Mouse (Mus musculus): ENCODE results near the gene Pum2. TPM values are rescaled to one million over a fixed set of nuclear protein-coding genes. Genes with fewer than 3 reads are reported as not detected.
A peak's percentile ranks its signal among the peaks of the same experiment; 100 is the strongest.

The Pum2 gene
- polyA plus RNA-seq, 1 experiment: 34.7 TPM

DNA sequence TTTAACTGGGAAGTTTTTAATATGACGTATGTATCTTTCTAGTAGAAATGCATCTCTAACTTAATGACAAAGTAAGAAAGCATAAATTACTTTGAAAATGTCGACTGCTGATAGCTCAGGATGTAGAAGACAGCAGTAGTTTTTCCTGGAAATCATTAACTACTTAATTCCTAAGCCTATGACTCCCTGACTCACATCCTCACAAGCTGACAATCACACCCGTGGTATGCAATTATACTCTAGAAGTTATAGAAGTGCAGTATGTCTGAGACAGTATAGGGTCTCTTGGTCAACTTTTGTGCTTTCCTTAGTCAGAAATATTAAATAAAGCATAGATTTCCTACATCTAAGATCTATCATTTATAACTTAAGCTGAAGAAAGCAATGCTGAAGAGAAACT lies 12.2 kb upstream of the Pum2 start:
- Histone ChIP-seq H3K4me3 (replicated peaks; ENCODE audit: control insufficient read depth, low read depth, low read length) (no peak overlapping the region), H3K4me1 (ENCODE audit: control insufficient read depth, insufficient read depth, low read length) (peaks cover 3% of the 10 kb centered on the region; the same call in 1 of the 2 replicates), H3K27ac (ENCODE audit: control insufficient read depth, insufficient read depth, low read depth, low read length, poor library complexity) (no peak overlapping the region)
- TF ChIP-seq CTCF (IDR thresholded peaks at IDR 0.05; ENCODE audit: control insufficient read depth, insufficient read depth, low read length) (no peak), POLR2A (IDR thresholded peaks at IDR 0.05; ENCODE audit: borderline replicate concordance, control insufficient read depth, low read depth, low read length) (no peak)
- WGBS: 49% methylated on average over 3 of the region's 3 CpGs

- WGBS: 19% methylated on average over 2 of the region's 2 CpGs
- H3K4me3 ChIP-seq (replicated peaks; ENCODE audit: control insufficient read depth, low read depth, low read length): no peak overlapping the region
- H3K4me1 ChIP-seq (ENCODE audit: control insufficient read depth, insufficient read depth, low read length): peaks cover 3% of the 10 kb centered on the region; the same call in 1 of the 2 replicates
- H3K27ac ChIP-seq (ENCODE audit: control insufficient read depth, insufficient read depth, low read depth, low read length, poor library complexity): no peak overlapping the region
- no peak for TF ChIP-seq CTCF (IDR thresholded peaks at IDR 0.05; ENCODE audit: control insufficient read depth, insufficient read depth, low read length)
- no peak for TF ChIP-seq POLR2A (IDR thresholded peaks at IDR 0.05; ENCODE audit: borderline replicate concordance, control insufficient read depth, low read depth, low read length)
Observed at GRCm38 (mm10) chr12:8662175-8662574, 11.8 kb upstream of the Pum2 start.

- H3K27ac ChIP-seq (ENCODE audit: control insufficient read depth, insufficient read depth, low read depth, low read length, poor library complexity): no peak overlapping the region
- TF ChIP-seq CTCF (IDR thresholded peaks at IDR 0.05; ENCODE audit: control insufficient read depth, insufficient read depth, low read length) (no peak), POLR2A (IDR thresholded peaks at IDR 0.05; ENCODE audit: borderline replicate concordance, control insufficient read depth, low read depth, low read length) (no peak)
- H3K4me3 ChIP-seq (replicated peaks; ENCODE audit: control insufficient read depth, low read depth, low read length): no peak overlapping the region
- WGBS: 81% methylated on average over 4 of the region's 4 CpGs
- H3K4me1 ChIP-seq (ENCODE audit: control insufficient read depth, insufficient read depth, low read length): peaks cover 3% of the 10 kb centered on the region; the same call in 1 of the 2 replicates
Observed at GRCm38 (mm10) chr12:8662721-8663120, 11.2 kb upstream of the Pum2 start.

DNA sequence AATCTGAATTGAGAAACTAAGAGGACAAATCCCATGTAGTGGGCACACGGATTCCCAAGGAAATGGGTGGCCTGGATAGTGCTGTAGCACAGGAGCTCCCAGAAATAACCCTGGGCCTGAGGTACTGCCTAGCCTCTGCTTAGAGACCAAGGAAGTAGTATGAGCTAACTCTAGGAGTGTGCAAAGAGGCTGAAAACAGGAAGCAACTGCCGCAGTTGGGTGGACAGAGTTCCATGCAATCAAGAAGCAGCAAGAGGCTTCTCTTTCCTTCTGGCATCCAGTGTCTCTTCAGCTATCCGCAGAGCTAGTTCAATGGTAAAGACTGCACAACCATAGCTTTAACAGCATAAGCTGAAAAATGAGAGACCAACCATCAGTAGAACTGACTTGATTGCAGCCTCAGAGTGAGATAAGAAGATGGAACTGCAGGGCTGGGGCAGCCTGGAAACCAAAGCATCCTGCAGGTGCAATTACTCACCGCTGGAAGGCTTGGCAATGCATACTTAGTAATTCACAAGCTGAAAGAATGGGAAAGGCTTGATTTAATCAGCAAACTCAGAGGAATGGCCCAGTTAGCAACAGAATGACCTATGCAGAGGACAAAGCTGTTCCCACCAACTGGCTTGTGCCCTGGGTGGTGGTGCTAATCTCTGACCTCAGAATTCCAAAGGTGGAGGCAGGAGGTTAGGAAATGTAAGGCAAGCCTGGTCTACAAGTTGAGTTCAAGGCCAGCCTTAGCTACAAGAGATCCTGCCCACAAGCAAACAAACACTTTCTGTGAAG lies 6.3 kb upstream of the Pum2 start:
- TF ChIP-seq POLR2A (IDR thresholded peaks at IDR 0.05; ENCODE audit: borderline replicate concordance, control insufficient read depth, low read depth, low read length) (no peak), CTCF (IDR thresholded peaks at IDR 0.05; ENCODE audit: control insufficient read depth, insufficient read depth, low read length) (no peak)
- Histone ChIP-seq H3K4me1 (ENCODE audit: control insufficient read depth, insufficient read depth, low read length) (peaks cover 3% of the 10 kb centered on the region), H3K4me3 (replicated peaks; ENCODE audit: control insufficient read depth, low read depth, low read length) (no peak overlapping the region), H3K27ac (ENCODE audit: control insufficient read depth, insufficient read depth, low read depth, low read length, poor library complexity) (peak overlapping the region; percentile 45)
- WGBS: 32% methylated on average over 4 of the region's 4 CpGs

GRCm38 (mm10) chr12:8669421-8669820 lies 4.5 kb upstream of the Pum2 start:
- WGBS: 79% methylated on average over 4 of the region's 4 CpGs
- peaks cover 3% of the 10 kb centered on the region for H3K4me1 ChIP-seq (ENCODE audit: control insufficient read depth, insufficient read depth, low read length)
- H3K4me3 ChIP-seq (replicated peaks; ENCODE audit: control insufficient read depth, low read depth, low read length): no peak overlapping the region
- no peak for TF ChIP-seq POLR2A (IDR thresholded peaks at IDR 0.05; ENCODE audit: borderline replicate concordance, control insufficient read depth, low read depth, low read length)
- no peak for TF ChIP-seq CTCF (IDR thresholded peaks at IDR 0.05; ENCODE audit: control insufficient read depth, insufficient read depth, low read length)
- no peak overlapping the region for H3K27ac ChIP-seq (ENCODE audit: control insufficient read depth, insufficient read depth, low read depth, low read length, poor library complexity)

GRCm38 (mm10) chr12:8669846-8670245 lies 4.1 kb upstream of the Pum2 start:
- TF ChIP-seq CTCF (IDR thresholded peaks at IDR 0.05; ENCODE audit: control insufficient read depth, insufficient read depth, low read length): no peak
- no peak for TF ChIP-seq POLR2A (IDR thresholded peaks at IDR 0.05; ENCODE audit: borderline replicate concordance, control insufficient read depth, low read depth, low read length)
- Histone ChIP-seq H3K4me1 (ENCODE audit: control insufficient read depth, insufficient read depth, low read length) (peaks cover 3% of the 10 kb centered on the region), H3K27ac (ENCODE audit: control insufficient read depth, insufficient read depth, low read depth, low read length, poor library complexity) (no peak overlapping the region), H3K4me3 (replicated peaks; ENCODE audit: control insufficient read depth, low read depth, low read length) (no peak overlapping the region)
- WGBS: 96% methylated on average over 3 of the region's 3 CpGs

DNA sequence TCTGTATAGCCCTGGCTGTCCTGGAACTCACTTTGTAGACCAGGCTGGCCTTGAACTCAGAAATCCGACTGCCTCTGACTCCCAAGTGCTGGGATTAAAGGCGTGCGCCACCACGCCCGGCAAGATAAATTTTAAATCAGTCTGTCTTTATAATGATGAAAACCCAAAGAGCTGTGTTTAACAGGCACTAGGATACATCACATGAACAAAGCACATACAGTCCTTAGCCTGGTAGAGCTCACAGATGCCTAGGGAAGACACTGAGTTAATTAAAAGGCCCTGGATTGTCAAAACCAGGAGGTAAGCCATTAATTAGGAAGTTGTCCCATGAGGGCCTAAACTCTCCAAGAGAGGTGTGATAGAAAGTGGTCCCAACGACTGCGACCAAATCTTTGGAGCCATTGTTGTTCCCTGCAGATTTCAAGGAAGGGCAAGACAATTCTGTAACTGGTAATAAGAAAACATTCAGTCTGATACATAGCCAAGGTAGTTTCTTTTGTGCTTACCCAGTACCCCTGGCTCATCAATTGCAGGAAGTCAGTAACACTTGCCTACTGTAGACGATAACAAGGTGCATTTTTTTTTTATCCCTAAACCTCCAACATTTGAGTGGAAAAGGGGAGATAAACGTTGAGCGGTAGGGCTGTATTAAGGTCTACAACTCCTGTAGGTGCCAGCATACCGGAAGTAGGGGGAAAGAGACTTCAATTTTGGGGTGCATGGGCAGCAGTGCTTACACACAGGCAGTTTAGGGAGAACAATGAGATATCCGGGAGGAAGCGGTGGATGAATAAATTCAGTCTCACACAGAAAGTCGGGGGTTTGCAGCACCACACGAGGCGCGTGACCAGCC lies 587 bp upstream of the Pum2 start:
- TF ChIP-seq POLR2A (IDR thresholded peaks at IDR 0.05; ENCODE audit: borderline replicate concordance, control insufficient read depth, low read depth, low read length): no peak
- TF ChIP-seq CTCF (IDR thresholded peaks at IDR 0.05; ENCODE audit: control insufficient read depth, insufficient read depth, low read length): no peak
- peak overlapping the region; percentile 85 for H3K27ac ChIP-seq (ENCODE audit: control insufficient read depth, insufficient read depth, low read depth, low read length, poor library complexity)
- H3K4me1 ChIP-seq (ENCODE audit: control insufficient read depth, insufficient read depth, low read length): peaks cover 1% of the 10 kb centered on the region; the same call in 1 of the 2 replicates
- WGBS: 33% methylated on average over 17 of the region's 17 CpGs
- H3K4me3 ChIP-seq (replicated peaks; ENCODE audit: control insufficient read depth, low read depth, low read length): peak overlapping the region; percentile 81

DNA sequence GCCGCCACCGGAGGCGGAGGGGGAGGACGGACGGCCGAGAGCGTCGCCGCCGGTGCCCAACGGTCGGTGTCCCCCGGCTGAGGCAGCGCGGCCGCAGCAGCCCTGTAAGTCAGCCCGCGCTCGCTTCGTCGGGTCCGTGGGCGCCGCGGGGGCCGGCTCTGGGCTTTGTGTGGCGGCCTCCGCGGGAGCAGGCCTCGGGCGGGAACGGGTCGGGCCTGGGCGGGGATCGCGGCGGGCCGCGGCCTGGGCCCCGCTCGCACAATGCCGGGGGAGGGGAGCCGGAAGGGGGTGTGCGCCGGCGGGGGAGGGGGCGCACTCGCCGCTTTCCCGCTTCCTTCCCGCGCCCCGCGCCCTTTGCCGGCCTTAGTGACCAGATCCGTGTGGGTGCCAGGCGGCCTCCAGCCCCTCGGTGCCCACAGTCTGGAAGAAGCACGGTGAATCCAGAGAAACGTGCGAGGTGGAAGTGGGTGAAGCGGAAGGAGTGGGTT lies 487 bp downstream of the Pum2 start:
- H3K27ac ChIP-seq (ENCODE audit: control insufficient read depth, insufficient read depth, low read depth, low read length, poor library complexity): peak overlapping the region; percentile 99
- under 1% methylated on average over 54 of the region's 62 CpGs for WGBS
- H3K4me3 ChIP-seq (replicated peaks; ENCODE audit: control insufficient read depth, low read depth, low read length): peak overlapping the region; percentile 83
- TF ChIP-seq POLR2A (IDR thresholded peaks at IDR 0.05; ENCODE audit: borderline replicate concordance, control insufficient read depth, low read depth, low read length) (peak; percentile 19; the same call in 1 of the 2 replicates), CTCF (IDR thresholded peaks at IDR 0.05; ENCODE audit: control insufficient read depth, insufficient read depth, low read length) (no peak)
- H3K4me1 ChIP-seq (ENCODE audit: control insufficient read depth, insufficient read depth, low read length): peaks cover 1% of the 10 kb centered on the region; the same call in 1 of the 2 replicates

Measured in bone marrow, adult 2 months (tissue).